Mouse (Mus musculus): ENCODE data around the gene Ap3b2. TPM values are rescaled to one million over a fixed set of nuclear protein-coding genes. Genes with fewer than 3 reads are reported as not detected.

The Ap3b2 gene
- total RNA-seq (2021) = 10 to 100 TPM in 1 of 2 experiments, 1 to 10 TPM in 1; 9.8 to 12.3 TPM
- long read RNA-seq, experiment 1, transcript Ap3b2-201 (26 exons, 3,804 nt) = major isoform, 13 of 18 reads
- long read RNA-seq, experiment 1, partial matches to known transcripts = 3 of 18 reads
- long read RNA-seq, experiment 1, other reads (novel, unspliced or antisense) = 2 of 18 reads
- long read RNA-seq, experiment 2, transcript Ap3b2-201 (26 exons, 3,804 nt) = major isoform, 10 of 20 reads
- long read RNA-seq, experiment 2, partial matches to known transcripts = 7 of 20 reads
- long read RNA-seq, experiment 2, other reads (novel, unspliced or antisense) = 2 of 20 reads

DNA sequence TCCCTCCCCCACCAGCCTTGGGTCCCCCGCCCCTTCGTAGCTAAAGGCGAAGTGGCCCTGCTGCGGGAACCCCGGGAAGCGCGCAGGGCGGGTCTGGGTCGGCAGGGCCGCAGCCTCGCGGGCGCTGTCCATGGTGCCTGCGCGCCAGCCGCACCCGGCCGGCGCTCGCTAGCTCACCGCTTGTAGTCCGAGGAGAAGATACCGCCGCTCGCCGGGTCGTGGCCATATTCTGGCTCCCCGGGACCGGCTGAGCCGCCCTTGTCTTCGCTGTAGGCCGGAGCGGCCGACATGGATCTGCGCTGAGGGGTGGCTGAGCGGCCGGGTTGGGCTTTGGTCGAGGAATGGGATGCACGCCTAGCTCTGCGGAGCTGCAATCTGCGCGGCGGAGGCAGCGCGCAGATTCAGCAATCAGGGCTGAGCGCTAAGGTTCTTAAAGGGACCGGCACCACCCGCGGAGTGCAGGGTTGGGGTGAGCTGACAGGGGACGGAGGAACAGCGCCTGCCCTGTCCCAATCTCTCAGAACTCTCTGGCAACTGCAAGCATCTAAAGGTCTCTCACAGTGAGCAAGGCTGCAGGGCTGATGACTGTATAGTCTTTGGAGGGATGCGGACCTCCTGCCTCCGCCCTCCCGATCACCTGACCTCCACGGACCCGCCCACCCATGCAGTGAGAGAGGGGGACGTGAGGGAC, at the start of gene Ap3b2:
Ap3b2 (minus strand) TSS at position 595 of the 691 bp plus-strand sequence.
- peak; percentile 63 to 65 for DNase-seq (ENCODE audit: low spot score in 2 of 2)

DNA sequence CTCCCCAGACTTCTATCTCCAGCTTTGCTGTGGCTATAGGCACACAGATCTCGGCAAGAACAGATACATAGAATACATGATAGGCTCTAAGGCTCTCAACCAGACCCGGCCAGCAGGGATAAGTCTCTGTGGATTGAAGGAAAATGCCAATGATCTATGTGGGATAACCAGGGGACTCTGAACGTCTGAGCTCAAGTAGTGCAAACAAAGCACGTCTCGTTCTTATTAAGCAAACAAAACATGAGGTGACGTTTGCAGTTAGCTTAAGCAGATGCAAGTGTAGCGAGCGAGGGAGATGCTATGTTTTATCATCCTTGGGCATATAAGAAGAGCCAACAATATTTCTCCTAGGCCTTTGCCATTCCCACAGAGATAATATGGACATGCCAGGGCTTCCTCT, 49.2 kb upstream of the Ap3b2 start:
- DNase-seq (ENCODE audit: low spot score in 2 of 2) = no peak

GRCm38 (mm10) chr7:81541924-81542524, 48.3 kb upstream of the Ap3b2 start:
- DNase-seq (ENCODE audit: low spot score in 2 of 2) = peak in 1 of 2 experiments; percentile 49

GRCm38 (mm10) chr7:81540999-81541398, 47.3 kb upstream of the Ap3b2 start:
- no peak for DNase-seq (ENCODE audit: low spot score in 2 of 2)

DNA sequence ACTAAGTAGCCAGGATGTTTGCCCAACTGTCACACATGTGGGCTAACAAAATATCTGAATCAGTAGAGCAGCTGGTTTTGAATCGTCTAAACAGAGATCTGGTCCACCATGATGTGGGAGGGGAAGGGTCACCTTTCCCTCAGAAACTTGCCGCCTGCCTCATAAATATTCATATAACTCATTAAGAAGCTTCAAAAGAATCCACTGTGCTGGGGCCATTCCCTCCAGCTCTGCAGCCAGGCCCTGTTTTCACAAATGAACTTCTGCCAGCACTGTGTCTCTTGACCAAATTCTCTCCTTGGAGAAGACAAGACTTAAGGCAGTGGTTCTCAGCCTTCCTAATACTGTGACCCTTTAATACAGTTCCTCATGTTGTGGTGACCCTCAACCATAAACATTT, 45.8 kb upstream of the Ap3b2 start:
- no peak for DNase-seq (ENCODE audit: low spot score in 2 of 2)

DNA sequence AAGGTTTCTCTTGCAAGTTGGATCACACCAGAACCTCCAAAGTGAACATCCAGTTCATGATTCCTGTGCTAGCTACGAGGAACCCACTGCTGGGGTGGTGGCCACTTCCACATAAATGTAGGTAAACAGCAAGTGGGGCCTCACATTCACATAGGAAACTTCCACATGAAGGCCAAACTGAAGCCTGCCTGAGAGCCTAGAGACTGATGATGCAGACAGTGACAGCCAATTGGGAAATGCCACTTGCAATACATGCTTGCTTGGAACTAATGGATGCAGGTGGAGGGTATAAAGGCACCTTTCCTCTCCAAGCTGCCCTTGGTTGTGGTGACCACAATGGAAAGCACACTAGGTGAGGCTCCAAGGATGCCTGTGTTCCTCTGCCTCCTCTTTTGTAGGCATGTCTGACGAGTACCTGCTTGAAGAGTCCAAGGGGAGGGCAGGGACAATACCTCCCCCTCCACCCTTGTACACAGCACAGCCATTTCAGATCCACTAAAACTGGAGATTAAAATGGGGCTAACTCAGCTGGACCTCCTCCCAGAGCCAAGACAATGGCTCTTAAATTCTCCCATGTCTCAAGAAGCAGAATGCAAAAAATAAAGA, 44.4 kb upstream of the Ap3b2 start:
- DNase-seq (ENCODE audit: low spot score in 2 of 2) = no peak

DNA sequence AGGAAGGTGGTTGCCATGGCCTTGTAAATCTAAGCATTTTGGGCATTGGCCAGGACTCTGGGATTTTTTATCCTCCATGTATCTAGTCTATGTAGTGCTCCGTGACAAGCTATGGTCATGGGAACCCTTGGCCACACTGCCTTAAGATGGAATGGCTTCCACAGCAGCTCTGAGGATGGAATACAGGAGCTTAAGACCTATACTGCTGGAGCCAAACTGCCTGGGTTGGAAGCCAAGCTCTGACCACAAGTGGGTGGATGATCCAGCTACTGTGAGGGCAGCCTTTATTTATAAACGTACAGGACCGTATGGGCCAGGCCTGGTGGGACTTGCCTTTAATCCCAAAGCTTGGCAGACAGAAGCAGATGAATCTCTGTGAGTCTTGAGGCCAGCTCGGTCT, 42.8 kb upstream of the Ap3b2 start:
- no peak for DNase-seq (ENCODE audit: low spot score in 2 of 2)

DNA sequence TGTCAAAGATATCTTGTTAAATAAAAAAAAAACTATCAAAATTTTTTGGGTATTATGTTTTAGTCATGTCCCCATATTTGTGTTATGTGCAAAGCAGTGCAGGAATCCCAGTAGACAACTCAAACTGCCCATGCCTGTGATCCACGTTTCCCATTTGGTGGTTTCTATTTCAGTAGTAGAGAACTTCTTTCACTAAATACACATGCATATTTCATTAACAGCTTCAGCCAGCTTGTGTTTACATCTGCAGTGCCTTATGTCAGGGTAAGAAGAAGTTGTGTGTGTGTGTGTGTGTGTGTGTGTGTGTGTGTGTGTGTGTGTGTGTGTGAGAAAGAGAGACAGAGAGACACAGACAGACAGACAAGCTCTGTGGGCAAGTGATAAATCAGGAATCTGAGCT, 37.7 kb upstream of the Ap3b2 start:
- DNase-seq (ENCODE audit: low spot score in 2 of 2) = no peak

GRCm38 (mm10) chr7:81528918-81529317, 35.2 kb upstream of the Ap3b2 start:
- no peak for DNase-seq (ENCODE audit: low spot score in 2 of 2)

DNA sequence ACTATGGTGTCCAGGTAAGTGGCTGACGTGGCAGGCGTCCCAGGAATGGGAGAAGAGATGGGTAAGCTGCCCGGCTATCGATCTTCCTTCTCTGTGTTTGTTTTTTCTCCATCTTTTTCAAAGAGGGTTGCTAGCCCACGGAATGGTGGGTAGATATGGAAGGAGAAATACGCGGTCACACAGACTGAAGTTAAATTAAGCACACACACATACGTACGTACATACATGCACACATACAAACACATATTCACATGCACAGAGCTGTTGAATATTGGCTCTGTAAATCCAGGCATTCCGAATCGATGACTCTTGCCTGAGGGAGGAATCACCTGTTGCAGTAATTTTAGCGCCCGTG, 29.9 kb upstream of the Ap3b2 start:
- no peak for DNase-seq (ENCODE audit: low spot score in 2 of 2)

- DNase-seq (ENCODE audit: low spot score in 2 of 2) = peak; percentile 77 to 82
Measured at GRCm38 (mm10) chr7:81523008-81523662, 29.4 kb upstream of the Ap3b2 start.

DNA sequence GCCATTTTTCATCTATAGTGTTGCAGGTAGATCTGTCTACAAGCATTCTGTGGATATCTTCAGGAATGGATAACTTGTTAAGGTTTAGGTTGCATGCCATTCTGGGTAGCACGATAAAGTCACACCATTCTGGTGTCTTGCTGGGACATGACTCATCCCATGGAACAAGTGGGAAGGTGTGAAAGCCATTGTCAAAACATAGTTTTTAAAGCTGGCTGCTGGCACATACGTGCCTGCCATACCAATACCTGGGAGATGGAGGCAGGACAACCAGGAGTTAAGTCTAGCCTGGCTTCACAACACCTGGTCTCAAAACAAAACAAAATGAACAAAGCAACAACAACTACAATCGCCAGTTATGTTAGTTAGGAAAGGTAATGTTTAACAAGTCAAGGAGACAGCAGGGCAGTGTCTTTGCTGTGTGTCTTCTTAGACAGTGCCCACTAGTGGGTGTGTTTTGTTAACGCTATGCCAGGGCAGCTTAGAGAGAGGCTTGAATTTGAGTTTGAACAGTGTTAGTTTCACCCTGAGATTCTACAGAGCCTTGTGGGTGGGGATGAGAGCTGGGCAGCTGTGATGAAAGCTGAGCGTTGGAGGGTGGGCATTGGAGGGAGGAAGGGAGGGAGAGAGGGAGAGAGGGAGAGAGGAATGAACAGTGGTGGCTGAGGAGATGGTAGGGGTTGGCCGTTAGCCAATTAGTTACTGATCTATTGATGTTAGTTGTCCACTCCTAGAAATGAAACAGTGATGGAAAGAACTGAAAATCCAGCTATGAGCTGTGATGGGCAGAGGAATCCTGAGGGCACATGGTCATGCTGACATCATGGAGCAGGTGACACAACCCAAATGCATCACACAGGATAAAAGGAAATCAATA, 22.7 kb upstream of the Ap3b2 start:
- DNase-seq (ENCODE audit: low spot score in 2 of 2) = no peak

GRCm38 (mm10) chr7:81514906-81515590, 21.3 kb upstream of the Ap3b2 start:
- DNase-seq (ENCODE audit: low spot score in 2 of 2) = no peak

DNA sequence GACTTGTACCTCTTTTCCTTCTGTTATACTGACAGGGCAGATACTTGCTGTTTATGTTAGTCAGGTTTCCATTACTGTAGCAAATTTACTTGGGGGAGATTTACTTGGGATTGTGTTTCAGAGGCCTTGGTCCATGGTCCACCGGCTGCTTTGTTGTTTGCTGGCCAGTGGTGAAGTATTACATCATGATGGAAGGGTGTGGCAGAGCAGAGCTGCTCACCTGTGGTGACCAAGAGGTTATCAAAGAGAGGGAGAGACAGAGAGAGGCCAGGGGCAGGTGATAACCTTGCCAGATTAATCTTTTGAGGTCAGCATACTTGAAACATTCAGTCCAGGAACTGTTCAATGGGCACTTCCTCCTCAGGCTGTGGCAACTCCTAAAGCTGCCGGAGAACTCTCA, 7.3 kb upstream of the Ap3b2 start:
- no peak for DNase-seq (ENCODE audit: low spot score in 2 of 2)

- DNase-seq (ENCODE audit: low spot score in 2 of 2) = no peak
Measured at GRCm38 (mm10) chr7:81498181-81498580, 4.5 kb upstream of the Ap3b2 start, which contains the start of gene BC048679. BC048679 (minus strand) TSS chr7:81498281.

- DNase-seq (ENCODE audit: low spot score in 2 of 2) = no peak
Measured at GRCm38 (mm10) chr7:81497171-81497570, 3.4 kb upstream of the Ap3b2 start.

DNA sequence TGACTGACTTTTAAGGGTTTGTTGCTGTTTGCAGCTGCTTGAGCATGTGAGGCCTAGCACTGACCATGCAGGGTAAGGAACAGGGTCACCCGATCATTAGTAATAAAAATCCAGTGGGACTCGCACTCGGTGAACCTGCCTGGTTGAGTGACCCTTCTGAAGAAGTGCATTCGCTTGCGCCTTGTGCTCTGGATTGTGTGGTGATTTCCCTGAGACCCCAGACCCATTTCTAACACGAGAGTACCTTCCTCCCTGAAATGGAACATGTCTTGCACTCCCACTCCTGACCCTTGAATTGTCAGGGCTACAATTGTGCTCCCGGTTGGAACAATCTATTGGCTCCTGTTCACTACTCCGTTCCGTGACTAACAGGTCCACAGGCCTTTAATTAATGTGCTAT, 1.1 kb downstream of the Ap3b2 start:
- DNase-seq (ENCODE audit: low spot score in 2 of 2) = no peak

- DNase-seq (ENCODE audit: low spot score in 2 of 2) = no peak
Measured at GRCm38 (mm10) chr7:81489649-81490048, 4.1 kb downstream of the Ap3b2 start.

GRCm38 (mm10) chr7:81480800-81481199, 12.9 kb downstream of the Ap3b2 start:
- DNase-seq (ENCODE audit: low spot score in 2 of 2) = no peak

All from adrenal gland, adult 18-20 months (tissue).